Mouse (Mus musculus): ENCODE data around the gene 0610030E20Rik.

GRCm38 (mm10) chr6:72366844-72367443 is 19.8 kb downstream of the 0610030E20Rik start, which contains the start of gene Rnf181:
- TF ChIP-seq CTCF (IDR thresholded peaks at IDR 0.05; ENCODE audit: low read depth, low read length) (no peak), POLR2AphosphoS5 (IDR thresholded peaks at IDR 0.05; ENCODE audit: insufficient replicate concordance, low read depth, low read length) (no peak), TAL1 (conservative IDR thresholded peaks at IDR 0.05; ENCODE audit: low read depth, low read length) (no peak)
